Mouse (Mus musculus) embryo, embryonic 9.5 days (tissue): ENCODE measurements at regions not wholly inside any gene's neighbourhood (a gene's known extent, or its start where the extent isn't known, plus 50 kb on each side); places are given as distances from the start of the nearest gene placed in this dataset.
A peak's percentile ranks its signal among the peaks of the same experiment; 100 is the strongest.

Source experiments
- DNase-seq: peaks from one replicate; pipeline ENCODE4 v3.0.0-alpha.2; 2017; ENCODE audit errors: extremely low spot score

DNA sequence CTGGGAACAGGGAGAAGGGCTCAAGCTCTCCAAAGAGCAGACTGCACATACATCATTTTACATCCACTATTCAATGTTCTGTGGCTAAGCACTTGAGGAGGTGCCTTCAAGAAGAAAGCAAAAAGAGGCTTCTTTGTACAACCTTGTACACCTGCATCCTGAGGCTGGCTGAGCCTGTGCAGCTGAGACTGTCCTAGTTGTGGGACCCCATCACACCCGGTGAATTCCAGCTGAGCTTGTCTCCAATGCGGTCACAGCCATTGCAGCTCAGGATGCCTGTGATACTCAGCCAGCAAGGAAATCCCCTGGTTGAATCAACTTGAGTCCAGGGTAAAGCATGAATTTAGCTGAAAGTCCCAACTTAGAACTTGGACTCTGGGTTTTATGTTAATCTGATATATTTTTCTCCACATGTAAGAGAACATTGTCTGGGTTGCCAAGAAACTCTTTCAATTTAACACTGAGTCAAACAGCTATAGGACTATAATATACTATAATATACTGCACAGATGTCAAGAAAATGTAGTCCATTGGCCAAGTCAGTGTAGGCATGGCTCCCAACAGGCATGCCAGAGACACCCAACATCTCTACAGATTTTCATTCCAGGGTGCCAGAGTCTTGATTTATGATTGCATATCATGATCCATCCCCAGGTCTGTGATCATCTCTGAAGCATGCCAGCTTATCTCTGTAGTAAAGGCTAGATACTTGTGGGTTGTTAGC, 599.2 kb downstream of the Pard3 start:
- no peak for DNase-seq

GRCm38 (mm10) chr8:127666606-127667005, 602.9 kb downstream of the Pard3 start:
- peak; percentile 35 for DNase-seq

- DNase-seq = no peak
Measured at GRCm38 (mm10) chr8:127668991-127669390, 605.3 kb downstream of the Pard3 start.

DNA sequence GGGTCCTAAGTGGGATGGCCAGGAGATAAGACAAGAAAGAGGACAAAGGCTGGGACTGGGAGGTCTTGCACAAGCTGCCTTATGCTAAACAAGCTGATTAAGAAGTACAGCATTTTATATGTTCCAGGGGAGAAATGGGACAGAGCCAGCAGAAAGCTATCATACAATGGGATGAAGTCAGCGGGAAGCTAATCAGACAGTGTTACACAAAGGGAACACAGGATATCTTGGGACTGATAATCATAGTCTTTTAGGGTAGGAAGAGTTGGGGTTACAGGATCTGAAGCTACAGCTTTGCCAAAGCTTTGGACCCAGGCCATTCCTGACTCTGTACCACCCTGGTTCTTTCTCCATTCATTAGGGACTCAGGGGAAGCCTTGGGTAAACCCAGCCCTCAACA, 610.4 kb downstream of the Pard3 start:
- no peak for DNase-seq

- no peak for DNase-seq
Measured at GRCm38 (mm10) chr8:127675377-127675776, 611.7 kb downstream of the Pard3 start.

GRCm38 (mm10) chr8:127680205-127680604, 616.5 kb downstream of the Pard3 start:
- no peak for DNase-seq

GRCm38 (mm10) chr8:127684213-127684612, 620.5 kb downstream of the Pard3 start:
- DNase-seq = no peak

DNA sequence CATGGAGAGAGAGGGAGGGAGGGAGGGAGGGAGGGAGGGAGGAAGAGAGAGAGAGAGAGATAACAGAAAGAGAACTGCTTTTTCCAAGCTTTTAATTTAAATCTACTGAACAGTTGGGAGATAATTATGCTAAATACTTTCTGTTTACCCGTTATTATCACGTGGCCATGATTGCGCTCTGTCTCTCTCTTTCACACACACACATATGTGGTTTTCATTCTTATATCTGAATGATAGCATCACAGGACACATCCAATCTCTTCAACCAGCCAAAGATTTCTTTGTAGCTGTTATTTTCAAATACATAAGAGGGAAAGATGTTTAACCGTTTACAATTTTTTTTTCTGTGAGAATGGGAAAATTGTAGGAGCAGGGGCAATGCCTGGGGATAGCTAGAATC, 627.1 kb downstream of the Pard3 start:
- no peak for DNase-seq

GRCm38 (mm10) chr8:127698404-127698803, 634.7 kb downstream of the Pard3 start:
- no peak for DNase-seq

GRCm38 (mm10) chr8:127704406-127704805, 640.7 kb downstream of the Pard3 start:
- no peak for DNase-seq

DNA sequence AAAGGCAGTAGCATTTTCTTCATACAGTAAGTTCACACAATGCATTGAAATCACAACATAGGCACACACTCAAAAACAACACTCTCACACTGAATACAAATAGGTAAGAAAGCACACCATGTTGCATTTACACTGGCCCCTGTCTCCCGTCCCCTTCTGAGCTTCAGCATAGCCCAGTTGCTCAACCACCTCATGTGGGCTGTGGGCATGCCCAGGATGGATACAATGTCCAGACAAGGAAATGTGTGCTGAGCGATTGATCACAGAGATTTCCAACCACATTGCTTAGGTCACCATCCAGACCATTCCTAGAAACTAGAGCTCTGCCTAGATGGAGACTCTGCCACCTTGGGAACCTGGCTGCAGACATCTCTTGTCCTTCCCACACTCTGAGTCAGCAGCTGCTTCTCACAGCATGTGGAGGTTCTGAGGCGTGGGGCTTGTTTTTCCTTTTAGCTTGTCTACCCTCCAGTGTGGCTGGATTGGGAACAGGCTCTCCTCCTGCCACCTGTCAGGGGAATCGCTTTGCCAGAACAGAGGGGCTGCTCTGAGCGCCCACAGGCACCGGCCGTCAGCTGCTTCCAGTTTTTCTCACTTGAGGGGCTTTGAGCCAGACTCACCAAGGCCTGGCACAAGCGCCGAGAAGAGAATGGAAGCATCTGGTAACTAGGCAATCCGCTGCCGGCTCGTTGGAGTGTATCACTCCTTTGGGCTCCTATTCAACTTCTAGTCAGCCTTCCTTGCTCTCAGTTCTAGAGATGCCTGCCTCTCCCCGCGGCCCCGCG, 642.5 kb downstream of the Pard3 start:
- no peak for DNase-seq

GRCm38 (mm10) chr8:127709439-127709838, 645.7 kb downstream of the Pard3 start:
- no peak for DNase-seq

GRCm38 (mm10) chr8:127715097-127715496, 643.3 kb upstream of the Nrp1 start:
- DNase-seq = no peak

DNA sequence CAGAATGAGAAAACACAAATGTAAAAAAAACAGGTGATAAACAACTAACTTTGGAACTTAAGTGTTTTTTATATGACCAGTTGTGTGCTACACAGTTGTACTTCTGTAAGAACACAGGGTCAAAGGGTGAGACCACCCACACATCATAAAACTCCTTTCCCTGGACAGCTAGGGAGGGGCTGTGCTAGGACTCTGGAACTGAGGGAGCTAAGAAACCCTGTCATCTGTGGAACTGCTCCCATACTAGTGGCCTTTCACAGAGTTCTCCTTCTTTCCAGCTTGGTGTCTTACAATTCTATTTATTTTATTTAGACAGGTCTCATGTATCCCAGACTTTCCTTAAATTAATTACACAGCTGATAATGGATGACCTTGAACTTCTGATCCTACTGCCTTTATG, 640.4 kb upstream of the Nrp1 start:
- DNase-seq = no peak

GRCm38 (mm10) chr8:127719881-127720280, 638.5 kb upstream of the Nrp1 start:
- no peak for DNase-seq

DNA sequence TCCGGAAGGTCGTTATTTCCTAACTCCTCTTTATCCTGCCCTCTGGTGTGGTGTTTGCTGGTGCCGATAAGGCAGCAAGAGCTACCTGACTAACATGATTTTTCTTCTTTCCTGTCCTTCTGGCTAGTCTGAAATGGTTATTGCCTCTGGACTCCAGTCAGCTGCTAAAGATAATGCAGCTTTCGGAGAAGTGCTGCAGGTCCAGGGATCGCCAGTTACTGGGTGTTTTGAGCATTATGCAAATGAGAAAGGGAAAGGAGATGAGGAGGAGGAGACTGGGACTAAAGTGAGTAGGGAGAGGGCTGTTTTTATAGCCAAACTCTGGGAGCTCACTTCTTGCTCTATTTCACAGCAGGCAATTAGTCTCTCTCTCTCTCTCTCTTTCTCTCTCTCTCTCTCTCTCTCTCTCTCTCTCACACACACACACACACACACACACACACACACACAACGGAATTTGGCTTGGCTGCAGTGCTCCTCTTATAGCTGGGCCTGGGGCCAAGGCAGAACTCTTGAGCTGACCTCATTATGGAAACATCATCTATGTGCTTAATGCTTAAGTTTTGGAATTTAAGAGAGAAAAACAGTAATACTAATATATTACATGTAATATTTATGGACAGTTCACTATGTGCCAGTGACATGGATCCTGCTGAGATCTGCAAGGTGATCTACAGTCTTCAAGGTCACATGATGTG, 637.7 kb upstream of the Nrp1 start:
- DNase-seq = no peak

GRCm38 (mm10) chr8:127721624-127722023, 636.8 kb upstream of the Nrp1 start:
- no peak for DNase-seq

GRCm38 (mm10) chr8:127734059-127734458, 624.3 kb upstream of the Nrp1 start:
- no peak for DNase-seq

GRCm38 (mm10) chr8:127742236-127742635, 616.2 kb upstream of the Nrp1 start:
- no peak for DNase-seq

- no peak for DNase-seq
Measured at GRCm38 (mm10) chr8:127745221-127745620, 613.2 kb upstream of the Nrp1 start.

- DNase-seq = no peak
Measured at GRCm38 (mm10) chr8:127746456-127746855, 611.9 kb upstream of the Nrp1 start.

DNA sequence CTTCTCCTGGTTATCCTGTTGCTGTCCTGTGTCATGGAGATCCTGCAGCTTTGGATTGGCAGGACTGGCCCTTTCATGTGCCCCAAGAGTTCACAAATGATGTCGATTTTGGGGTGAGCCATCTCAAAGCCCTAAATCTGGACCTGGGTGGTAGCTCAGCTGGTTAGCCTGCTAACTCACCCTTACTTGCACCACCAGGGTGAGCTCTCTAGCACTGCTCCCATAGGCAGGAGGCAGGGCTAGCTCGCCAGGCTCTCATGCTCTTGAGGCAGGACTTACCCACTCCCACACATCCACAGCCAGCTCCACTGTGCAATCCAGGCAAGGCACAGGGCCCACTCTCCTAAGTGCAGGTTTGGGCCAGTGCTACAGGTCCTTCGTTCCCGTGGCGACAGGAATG, 605.5 kb upstream of the Nrp1 start:
- DNase-seq = no peak
